Mouse (Mus musculus) lung, postnatal 0 days (tissue): ENCODE measurements around the gene Phf1. TPM values are rescaled to one million over a fixed set of nuclear protein-coding genes. Genes with fewer than 3 reads are reported as not detected.

Experiments
- ATAC-seq: fragments of 200-750 bp; cut with Nextera tagmentation; 2 replicates; pipeline ENCODE4 v1.8.0; 2017; ENCODE audit warnings: moderate library complexity
- DNase-seq: peaks from one replicate; pipeline ENCODE4 v3.0.0-alpha.2; 2016; ENCODE audit warnings: low spot score
- H3K27ac ChIP-seq: fragments of 300-500 bp; sonication (generic); 2 replicates; pipeline ENCODE4 v1.5.1; 2014; ENCODE audit warnings: antibody characterized with exemption, mild to moderate bottlenecking, low read length, mixed read lengths
- H3K27me3 ChIP-seq: fragments of 300-500 bp; sonication (generic); replicated peaks from 2 replicates; pipeline ENCODE4 v1.6.1; 2014; ENCODE audit warnings: low read length, mixed read lengths; ENCODE audit not compliant: insufficient read depth
- H3K36me3 ChIP-seq: fragments of 300-500 bp; sonication (generic); 2 replicates; pipeline ENCODE4 v1.6.1; 2014; ENCODE audit warnings: low read length, mixed read lengths; ENCODE audit not compliant: insufficient read depth
- H3K4me1 ChIP-seq: fragments of 300-500 bp; sonication (generic); 2 replicates; pipeline ENCODE4 v1.6.1; 2014; ENCODE audit warnings: antibody characterized with exemption, low read depth, low read length, mixed read lengths; ENCODE audit not compliant: insufficient read depth
- H3K4me2 ChIP-seq: fragments of 300-500 bp; sonication (generic); replicated peaks from 2 replicates; pipeline ENCODE4 v1.6.1; 2014; ENCODE audit warnings: low read depth, mild to moderate bottlenecking, low read length, moderate library complexity, mixed read lengths
- H3K4me3 ChIP-seq: fragments of 300-500 bp; sonication (generic); 2 replicates; pipeline ENCODE4 v1.5.1; 2014; ENCODE audit warnings: low read depth, low read length
- H3K9ac ChIP-seq: fragments of 300-500 bp; sonication (generic); replicated peaks from 2 replicates; pipeline ENCODE4 v1.6.1; 2014; ENCODE audit warnings: low read depth, mild to moderate bottlenecking
- H3K9me3 ChIP-seq: fragments of 300-500 bp; sonication (generic); 2 replicates; pipeline ENCODE4 v1.6.1; 2016; ENCODE audit warnings: low read length, mixed read lengths
- CTCF ChIP-seq: IDR thresholded peaks from 2 replicates; pipeline ENCODE4 v1.5.1; 2016; ENCODE audit warnings: antibody characterized with exemption, mild to moderate bottlenecking
- EP300 ChIP-seq: IDR thresholded peaks from 2 replicates; pipeline ENCODE4 v1.6.1; 2016; ENCODE audit warnings: antibody characterized with exemption, mild to moderate bottlenecking, control low read depth
- WGBS: fragments of 180-500 bp; shearing (Covaris S2); extraction: QIAGEN DNeasy Blood & Tissue Kit; methylation state at CpG from one replicate; pipeline ENCODE4 v1.1.7; 2014; 5-methylcytosine and 5-hydroxymethylcytosine counted together
- polyA plus RNA-seq: library from polyadenylated mRNA; unstranded; fragments of >200 nt; fragmentation: Nextera tagmentation; extraction: Ambion mirVana; gene quantifications from 2 replicates; pipeline ENCODE4 v1.2.1, GENCODE M21; 2015

The Phf1 gene
- polyA plus RNA-seq, 1 experiment from 2014 or later: 15.2 TPM

DNA sequence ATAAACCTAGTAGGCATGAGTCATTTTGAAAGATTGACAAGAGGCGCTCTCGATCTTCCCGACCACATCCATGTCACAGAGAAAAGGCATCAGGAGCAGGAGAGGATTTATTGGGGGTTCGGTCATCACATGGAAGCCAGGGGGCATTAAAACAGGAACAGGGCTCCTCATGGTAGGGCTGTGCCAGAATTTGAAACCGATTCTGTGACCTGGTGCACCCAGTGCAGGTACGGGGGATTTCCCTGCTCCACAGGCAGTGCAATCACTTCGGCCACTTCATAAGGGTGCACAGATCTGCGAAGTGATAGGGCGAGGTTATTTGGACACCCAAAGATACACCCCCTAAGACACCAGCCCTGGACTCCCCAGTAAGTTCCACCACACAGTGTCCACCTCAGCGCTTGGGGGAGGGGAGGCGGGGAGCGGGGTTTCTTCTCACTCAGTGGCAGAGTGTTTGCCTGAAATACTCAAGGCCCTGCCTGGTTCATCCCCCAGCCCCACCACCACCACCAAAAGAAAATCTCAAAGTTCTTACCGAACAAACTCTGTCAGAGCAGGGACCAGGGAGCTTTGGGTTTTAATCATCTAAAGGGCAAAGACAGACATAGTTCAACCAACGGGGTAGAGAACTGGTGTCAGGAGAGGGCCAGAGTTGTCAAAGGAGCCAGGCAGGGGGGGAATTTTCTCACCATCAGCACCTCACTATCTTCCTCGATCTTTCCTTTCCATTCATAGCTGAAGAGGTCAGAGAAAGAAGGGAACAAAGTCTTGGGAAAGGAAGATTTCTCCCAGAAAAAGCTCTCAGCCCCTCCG is 5.2 kb downstream of the Phf1 start:
- DNase-seq (no peak), ATAC-seq (no peak)
- Histone ChIP-seq H3K4me2 (peak overlapping the region; percentile 95), H3K9me3 (no peaks in the 10 kb centered on the region), H3K27me3 (no peaks in the 10 kb centered on the region), H3K4me1 (peaks cover 32% of the 10 kb centered on the region), H3K4me3 (peak overlapping the region; percentile 64), H3K36me3 (no peaks in the 10 kb centered on the region), H3K27ac (peak overlapping the region; percentile 84; the same call in 1 of the 2 replicates), H3K9ac (peak overlapping the region; percentile 60; the same call in 1 of the 2 replicates)
- WGBS: 42% methylated on average over 16 of the region's 16 CpGs
- TF ChIP-seq EP300 (no peak), CTCF (no peak)

DNA sequence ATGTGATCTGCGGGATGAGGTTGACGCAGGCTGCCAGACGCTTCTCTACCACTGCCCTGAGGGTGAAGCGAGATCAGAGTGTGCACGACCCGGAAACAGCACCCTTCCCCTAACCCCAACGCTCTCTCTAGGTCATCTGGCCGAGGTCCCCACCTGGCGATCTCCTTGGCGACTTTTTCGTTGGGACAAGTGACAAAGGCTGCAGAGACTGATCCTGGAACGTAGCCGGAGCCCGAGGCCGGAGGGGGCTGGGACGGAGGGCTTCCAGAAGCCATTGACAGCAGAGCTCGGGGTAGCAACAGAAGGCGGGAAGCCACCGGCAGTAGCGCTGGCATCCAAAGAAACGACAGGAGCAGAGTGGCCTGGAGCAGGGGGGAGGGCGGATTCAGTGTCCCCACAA is 5.9 kb downstream of the Phf1 start:
- 2% methylated on average over 22 of the region's 22 CpGs for WGBS
- Histone ChIP-seq H3K9ac (peak overlapping the region; percentile 60), H3K9me3 (no peaks in the 10 kb centered on the region), H3K27me3 (no peaks in the 10 kb centered on the region), H3K4me2 (peak overlapping the region; percentile 95), H3K4me1 (peaks cover 28% of the 10 kb centered on the region), H3K27ac (peak overlapping the region; percentile 84), H3K36me3 (no peaks in the 10 kb centered on the region), H3K4me3 (peak overlapping the region; percentile 64)
- ATAC-seq (no peak), DNase-seq (no peak)
- TF ChIP-seq EP300 (0 out of 2 replicates have a peak, but pooled peaks have one; percentile 23), CTCF (no peak)

DNA sequence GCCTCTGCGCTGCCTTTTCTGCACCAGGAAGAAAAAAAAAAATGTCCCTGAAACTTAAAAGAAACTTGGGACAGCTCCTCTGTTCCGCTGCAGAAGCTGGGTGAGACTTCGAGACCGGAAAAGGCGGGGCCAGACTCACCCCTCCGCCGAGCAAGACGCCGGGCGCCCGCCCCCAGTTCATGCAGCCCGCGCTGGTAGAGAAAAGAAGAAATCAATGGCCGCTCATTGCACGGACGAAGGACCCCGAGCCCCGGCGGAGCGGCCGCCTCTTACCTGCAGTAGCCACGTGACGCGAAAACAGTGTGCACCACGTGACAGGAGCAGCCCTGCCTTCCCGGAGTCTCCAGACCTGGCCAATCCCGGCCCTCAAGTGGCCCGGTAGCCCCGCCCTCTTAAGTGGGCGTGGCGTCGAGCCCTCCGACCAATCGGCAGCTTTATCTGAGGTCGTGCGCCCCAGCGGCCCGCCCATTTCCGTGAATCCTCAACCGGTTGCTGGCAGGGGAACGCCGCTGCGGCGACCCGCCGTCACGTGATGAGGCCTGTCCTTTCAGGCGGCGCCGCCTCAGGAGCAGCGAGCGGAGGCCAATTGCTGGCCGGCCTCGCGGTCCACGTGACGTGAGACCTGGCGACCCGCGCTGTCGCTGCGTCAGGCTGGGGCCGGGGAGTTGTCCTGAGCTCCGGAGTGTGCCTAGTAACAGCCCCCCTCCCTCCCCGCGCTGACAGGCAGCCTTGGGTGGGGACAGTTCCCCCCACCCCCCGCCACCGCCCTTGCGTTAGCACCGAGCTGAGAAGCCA is 6.5 kb downstream of the Phf1 start, which contains the start of gene Cuta:
Gene Cuta, minus strand, starts transcription at position 392 of the 795 bp plus-strand sequence.
- Histone ChIP-seq H3K4me1 (peaks cover 25% of the 10 kb centered on the region), H3K36me3 (no peaks in the 10 kb centered on the region), H3K9me3 (no peaks in the 10 kb centered on the region), H3K27me3 (no peaks in the 10 kb centered on the region), H3K9ac (peak within 1 kb of the TSS; percentile 77), H3K27ac (peak within 1 kb of the TSS; percentile 97), H3K4me2 (peak within 1 kb of the TSS; percentile 95), H3K4me3 (peak within 1 kb of the TSS; percentile 64)
- TF ChIP-seq CTCF (peak; percentile 33; the same call in 1 of the 2 replicates), EP300 (no peak)
- ATAC-seq (peak; percentile 96), DNase-seq (peak; percentile 100)
- 1% methylated on average over 60 of the region's 70 CpGs for WGBS

- Histone ChIP-seq H3K27ac (peak overlapping the region; percentile 97), H3K27me3 (no peaks in the 10 kb centered on the region), H3K9me3 (no peaks in the 10 kb centered on the region), H3K4me3 (peak overlapping the region; percentile 64), H3K4me2 (peak overlapping the region; percentile 78), H3K4me1 (peaks cover 25% of the 10 kb centered on the region), H3K36me3 (no peaks in the 10 kb centered on the region), H3K9ac (peak overlapping the region; percentile 77)
- no peak for TF ChIP-seq EP300
- TF ChIP-seq CTCF: no peak; the same call in 1 of the 2 replicates
- no peak for DNase-seq
- no peak for ATAC-seq
- WGBS: 10% methylated on average over 3 of the region's 3 CpGs
These were observed 7.1 kb downstream of the Phf1 start for GRCm38 (mm10) chr17:26939973-26940300.

- Histone ChIP-seq H3K27ac (peak within 1 kb of the TSS; percentile 97), H3K9me3 (no peaks in the 10 kb centered on the region), H3K9ac (peak within 1 kb of the TSS; percentile 77; the same call in 1 of the 2 replicates), H3K4me1 (peaks cover 25% of the 10 kb centered on the region), H3K27me3 (no peaks in the 10 kb centered on the region), H3K36me3 (no peaks in the 10 kb centered on the region), H3K4me2 (peak within 1 kb of the TSS; percentile 78), H3K4me3 (peak within 1 kb of the TSS; percentile 64)
- 2% methylated on average over 17 of the region's 24 CpGs for WGBS
- ATAC-seq (no peak), DNase-seq (peak; percentile 56)
- TF ChIP-seq EP300: no peak
- no peak for TF ChIP-seq CTCF
These were observed 8.4 kb downstream of the Phf1 start, which contains the start of gene Syngap1 for GRCm38 (mm10) chr17:26941031-26941789. Syngap1 (plus strand) TSS chr17:26941253.
